In genomic region chr1:172500451-172501370, GRCm38 (mm10) we compare ENCODE assay signal across 1 mouse cellular context.
TF ChIP-seq lines count a peak whose summit lies in the region.

No protein-coding gene starts in this region.

TF ChIP-seq in CH12.LX, 34 proteins besides CTCF, POLR2A, EP300 and RAD21 (continued from another document):
- TF ChIP-seq JUND (conservative IDR thresholded peaks at IDR 0.05; ENCODE audit: low read depth, low read length) (no peak), ZNF384 (IDR thresholded peaks at IDR 0.05; ENCODE audit: low read depth, low read length) (no peak), MAX (IDR thresholded peaks at IDR 0.05; ENCODE audit: low read length) (peak; percentile 88), ELF1 (IDR thresholded peaks at IDR 0.05; ENCODE audit: low read depth, low read length) (peak; percentile 71), NRF1 (IDR thresholded peaks at IDR 0.05; ENCODE audit: low read depth, low read length) (0 out of 2 replicates have a peak, but pooled peaks have one; percentile 8), RCOR1 (conservative IDR thresholded peaks at IDR 0.05; ENCODE audit: low read depth, low read length) (0 out of 2 replicates have a peak, but pooled peaks have one; percentile 15), POLR2AphosphoS2 (IDR thresholded peaks at IDR 0.05; ENCODE audit: low read depth, low read length) (no peak), MYC (IDR thresholded peaks at IDR 0.05; ENCODE audit: low read depth, low read length) (peak; percentile 88), USF2 (conservative IDR thresholded peaks at IDR 0.05; ENCODE audit: low read depth, low read length) (no peak), CHD2 (IDR thresholded peaks at IDR 0.05; ENCODE audit: low read length) (peak; percentile 21; the same call in 1 of the 2 replicates), HCFC1 (IDR thresholded peaks at IDR 0.05; ENCODE audit: low read depth, low read length) (0 out of 2 replicates have a peak, but pooled peaks have one; percentile 14), SMC3 (IDR thresholded peaks at IDR 0.05; ENCODE audit: low read depth, low read length) (0 out of 2 replicates have a peak, but pooled peaks have one; percentile 1), IRF4 (IDR thresholded peaks at IDR 0.05; ENCODE audit: low read depth, low read length) (peak; percentile 34), SIN3A (IDR thresholded peaks at IDR 0.05; ENCODE audit: low read length) (peak; percentile 33; the same call in 1 of the 2 replicates)
TF ChIP-seq in CH12.LX: peak in this region for 14.
